Mouse (Mus musculus) embryo, embryonic 10 days (tissue): ENCODE measurements around the gene Unc45a.
A peak's percentile ranks its signal among the peaks of the same experiment; 100 is the strongest.
"Not testable (repeated sequence)": the region's sequence is repeated elsewhere in the genome, so short reads cannot be mapped to it uniquely, and the experiment has no call there.

ENCODE experiments used
- DNase-seq: peaks from one replicate; pipeline ENCODE4 v3.0.0-alpha.2; 2015; ENCODE audit warnings: low spot score

The Unc45a gene

GRCm38 (mm10) chr7:80325292-80325868, 15.4 kb downstream of the Unc45a start:
- DNase-seq, result no peak

DNA sequence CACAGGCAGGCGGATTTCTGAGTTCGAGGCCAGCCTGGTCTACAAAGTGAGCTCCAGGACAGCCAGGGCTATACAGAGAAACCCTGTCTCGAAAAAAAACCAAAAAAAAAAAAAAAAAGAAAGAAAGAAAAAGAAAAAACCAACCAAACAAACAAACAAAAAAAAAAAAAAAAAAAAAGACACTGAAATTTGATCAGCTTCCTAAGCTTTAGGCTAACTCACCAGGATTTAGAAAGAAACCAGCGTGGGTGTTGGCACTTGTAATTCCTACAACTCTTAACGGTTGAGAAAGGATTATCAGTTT, 16.0 kb downstream of the Unc45a start:
- DNase-seq, result not testable (repeated sequence)

DNA sequence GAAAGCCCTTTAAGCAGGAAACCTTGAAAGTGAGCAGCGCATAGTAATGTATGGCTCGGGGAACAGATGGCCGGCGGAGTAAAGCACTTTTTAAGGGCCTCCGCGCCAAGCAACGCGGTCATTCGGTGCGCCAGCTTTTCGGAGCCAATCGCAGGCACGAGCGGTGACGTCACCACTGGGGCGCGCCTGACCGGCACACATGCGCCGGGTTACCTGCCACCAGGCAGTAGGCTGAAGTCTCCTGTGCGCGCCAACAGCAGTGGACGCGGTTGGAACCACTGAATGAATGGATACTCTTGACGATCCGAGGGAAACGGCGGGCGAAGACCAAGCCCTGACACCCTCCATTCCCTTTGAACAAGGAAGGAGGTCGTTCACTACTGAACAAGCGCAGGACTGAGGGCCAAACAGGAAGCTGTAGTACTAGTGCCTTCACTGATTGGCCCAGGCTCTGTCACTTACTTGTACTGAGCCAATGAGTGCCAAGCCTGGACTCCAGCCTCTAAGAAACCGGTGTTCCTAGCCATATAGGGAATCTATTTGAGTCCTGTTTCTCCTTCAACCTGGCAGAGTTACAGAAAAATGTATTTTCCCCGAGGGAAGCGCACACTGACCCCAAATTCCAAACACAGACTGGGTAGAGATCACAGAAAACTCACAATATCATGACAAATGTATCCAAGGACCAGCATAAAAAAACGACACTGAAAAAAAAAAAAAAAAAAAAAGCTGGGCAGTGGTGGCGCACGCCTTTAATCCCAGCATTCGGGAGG, 16.6 kb downstream of the Unc45a start, which contains the start of gene Rccd1:
TSS of gene Rccd1 (minus strand) at position 412 of the 773 bp plus-strand sequence.
- peak; percentile 99 for DNase-seq

GRCm38 (mm10) chr7:80323336-80323735, 17.5 kb downstream of the Unc45a start:
- DNase-seq, result no peak

GRCm38 (mm10) chr7:80319846-80320496, 20.8 kb downstream of the Unc45a start:
- no peak for DNase-seq

DNA sequence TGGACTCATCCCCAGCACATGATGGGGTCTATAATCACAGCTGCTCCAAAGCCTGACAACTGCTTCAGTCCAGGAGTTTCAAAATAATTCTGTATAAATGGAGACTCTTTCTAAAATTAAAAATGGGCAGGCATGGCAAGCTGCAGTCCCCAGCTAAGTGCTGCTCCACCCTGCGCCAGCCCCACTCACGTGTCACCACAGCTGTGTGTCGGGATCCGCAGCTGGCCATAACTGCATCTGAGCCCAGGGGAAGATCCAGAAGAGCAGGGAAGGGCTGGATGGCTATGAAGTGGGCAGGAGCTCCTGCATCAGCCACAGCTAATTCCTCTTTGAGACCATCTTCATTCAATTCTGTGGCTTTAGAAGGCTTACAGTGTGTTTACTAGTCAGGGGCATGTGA, 22.1 kb downstream of the Unc45a start:
- no peak for DNase-seq

GRCm38 (mm10) chr7:80317439-80318115, 23.2 kb downstream of the Unc45a start:
- no peak for DNase-seq

- DNase-seq, result no peak
Observed at GRCm38 (mm10) chr7:80315733-80316132, 25.1 kb downstream of the Unc45a start.

DNA sequence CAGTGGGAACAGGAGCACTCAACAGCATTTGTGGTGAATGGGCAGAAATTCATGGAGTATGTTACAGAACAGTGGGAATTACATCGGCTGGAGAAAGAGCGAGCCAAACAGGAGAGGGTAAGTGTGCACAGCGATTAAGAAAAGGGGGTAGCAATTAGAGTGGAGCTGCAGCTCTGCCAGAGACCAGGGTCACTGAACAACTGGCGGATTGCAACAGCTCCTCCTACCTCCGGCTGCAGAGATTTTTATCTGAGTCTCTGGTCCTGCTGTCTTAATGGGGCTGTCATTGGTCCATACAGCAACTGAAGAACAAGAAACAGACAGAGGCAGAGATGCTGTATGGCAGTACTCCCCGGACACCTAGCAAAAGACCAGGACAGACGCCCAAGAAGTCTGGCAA, 30.0 kb downstream of the Unc45a start:
- no peak for DNase-seq

DNA sequence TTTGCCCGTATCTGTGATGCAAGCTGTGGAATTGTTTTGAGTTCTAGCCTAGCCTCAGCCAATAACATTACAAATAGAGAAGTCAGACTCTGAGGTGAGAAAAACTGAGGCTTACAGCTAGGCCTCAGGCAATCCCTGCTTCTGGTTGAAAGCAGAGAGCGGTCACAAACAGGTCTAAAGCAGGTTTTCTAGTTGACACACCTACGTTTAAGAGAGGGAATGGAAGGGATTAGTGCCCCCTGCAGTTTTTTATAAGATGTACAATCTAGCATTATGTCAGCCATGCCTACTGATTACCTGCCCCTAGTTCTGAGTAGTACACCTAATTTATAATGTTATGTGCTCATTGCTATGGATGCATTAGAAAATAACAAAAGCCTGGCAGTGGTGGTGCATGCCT, 33.0 kb downstream of the Unc45a start:
- no peak for DNase-seq

DNA sequence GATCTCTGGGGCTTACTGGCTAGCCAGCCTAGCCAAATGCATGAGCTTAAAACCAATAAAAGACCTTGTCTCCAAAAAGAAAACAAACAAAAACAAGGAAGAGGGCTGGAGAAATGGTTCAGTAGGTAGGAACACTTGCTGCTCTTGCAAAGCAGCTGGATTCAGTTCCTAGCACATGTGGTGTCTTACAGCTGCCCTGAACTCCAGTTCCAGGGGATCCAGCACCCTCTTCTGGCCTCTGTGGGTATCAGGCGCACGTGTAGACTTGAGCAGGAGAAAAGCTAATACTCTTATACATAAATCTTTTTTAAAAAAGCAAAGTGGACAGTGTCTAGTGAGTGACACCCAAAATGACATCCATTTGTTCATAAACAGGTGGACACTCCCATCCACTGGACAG, 39.3 kb downstream of the Unc45a start:
- no peak for DNase-seq

DNA sequence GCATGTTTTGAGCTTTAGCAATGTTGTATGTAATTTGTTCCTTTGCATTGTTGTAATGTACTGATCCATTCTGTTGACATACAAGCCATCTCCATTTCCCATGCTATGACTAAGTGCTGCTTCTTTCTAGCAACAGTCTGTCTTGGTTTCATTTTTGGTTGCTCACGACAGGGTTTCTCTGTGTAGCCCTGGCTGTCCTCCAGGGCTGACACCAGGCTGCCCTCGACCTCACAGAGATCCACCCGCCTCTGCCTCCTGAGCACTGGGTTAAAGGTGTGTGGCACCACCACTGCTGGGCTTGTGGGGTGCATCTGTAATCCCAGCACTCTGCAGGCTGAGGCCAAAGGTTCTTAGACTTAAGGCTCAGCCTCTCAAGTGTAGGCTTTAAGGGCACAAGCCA, 41.2 kb downstream of the Unc45a start:
- DNase-seq, result no peak

- DNase-seq, result no peak
Observed at GRCm38 (mm10) chr7:80298754-80299153, 42.1 kb downstream of the Unc45a start.

GRCm38 (mm10) chr7:80297041-80297440, 43.8 kb downstream of the Unc45a start:
- no peak for DNase-seq

GRCm38 (mm10) chr7:80296462-80296861, 44.3 kb downstream of the Unc45a start:
- DNase-seq, result no peak

GRCm38 (mm10) chr7:80294764-80295648, 45.8 kb downstream of the Unc45a start:
- peak; percentile 63 for DNase-seq

DNA sequence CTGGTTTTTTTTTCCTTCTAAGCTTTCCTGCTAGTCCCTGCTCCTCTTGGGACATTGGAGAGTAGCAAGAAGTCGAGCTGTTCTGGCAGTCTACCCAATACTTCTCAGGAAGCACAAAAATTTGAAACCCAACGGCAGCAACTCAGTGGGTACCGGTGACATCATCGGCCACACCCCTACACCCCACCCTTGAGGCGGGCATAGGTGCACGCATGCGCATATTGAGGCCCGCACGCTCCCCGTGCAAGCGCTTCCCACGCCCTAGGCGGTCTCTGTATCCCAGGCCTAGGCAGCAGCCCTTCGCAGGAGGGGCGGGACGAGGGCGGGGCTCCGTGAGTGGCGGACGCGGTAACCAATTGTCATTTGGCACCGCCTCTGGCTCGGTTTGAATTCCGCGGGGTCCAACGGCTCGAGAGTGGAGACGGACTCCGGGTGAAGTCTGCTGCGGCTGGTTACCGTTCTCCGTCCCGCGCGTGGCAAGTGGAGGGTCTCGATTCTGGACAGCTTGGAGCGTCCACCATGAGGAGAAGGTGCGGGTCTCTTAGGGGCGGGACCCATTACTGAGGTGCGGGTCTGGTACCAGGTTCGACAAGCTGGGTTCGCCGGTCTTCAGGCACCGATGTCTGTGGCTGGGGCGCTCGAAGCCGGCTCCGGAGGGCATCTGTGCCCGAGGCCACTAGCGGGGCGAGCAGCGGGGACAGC, 46.6 kb downstream of the Unc45a start, which contains the start of gene Prc1:
TSS of gene Prc1 (plus strand) at position 389 of the 702 bp plus-strand sequence.
- DNase-seq, result peak; percentile 99

- no peak for DNase-seq
Observed at GRCm38 (mm10) chr7:80287736-80288135, 53.1 kb downstream of the Unc45a start.

GRCm38 (mm10) chr7:80285725-80286124, 55.1 kb downstream of the Unc45a start:
- DNase-seq, result no peak

DNA sequence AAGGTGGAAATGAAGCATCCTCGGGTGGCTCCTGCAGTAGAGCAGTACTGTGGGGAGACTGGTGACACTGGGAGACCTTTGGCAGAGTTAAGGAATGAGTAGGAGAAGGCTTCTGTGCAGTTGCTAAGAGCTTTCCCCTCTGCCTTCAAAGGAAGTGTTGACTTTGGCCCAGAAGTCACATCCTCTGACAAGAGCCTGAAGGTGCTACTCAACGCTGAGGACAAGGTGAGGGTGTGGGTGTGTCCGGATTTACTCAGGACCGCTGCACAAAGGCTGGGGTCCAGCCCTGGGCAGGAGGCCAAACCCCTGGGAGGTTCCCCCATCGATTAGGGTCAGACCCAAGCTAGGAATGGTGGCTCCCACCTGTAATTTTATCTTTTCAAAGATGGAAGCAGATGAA, 56.4 kb downstream of the Unc45a start:
- DNase-seq, result no peak
